27 mouse cellular contexts compared by ENCODE assay signal in genomic region chr17:75161062-75161461, GRCm38 (mm10).
"Had no signal": no experiment of that assay in that cellular context is flagged by ENCODE, and none has a peak within 500 bp of the region (broad histone marks: within the 10 kb centered on the region; RNA-seq: fewer than 3 reads in every experiment).

No protein-coding gene starts in this region.

- ATAC-seq: forebrain, embryonic 13.5 days; forebrain, embryonic 14.5 days; forebrain, embryonic 15.5 days; forebrain, embryonic 16.5 days; forebrain, postnatal 0 days had no signal

- H3K9ac ChIP-seq: embryonic facial prominence, embryonic 12.5 days; embryonic facial prominence, embryonic 13.5 days; embryonic facial prominence, embryonic 15.5 days; forebrain, embryonic 12.5 days; forebrain, embryonic 13.5 days; forebrain, embryonic 15.5 days; forebrain, postnatal 0 days had no signal

- H3K36me3 ChIP-seq: embryonic facial prominence, embryonic 10.5 days; embryonic facial prominence, embryonic 12.5 days; embryonic facial prominence, embryonic 13.5 days; embryonic facial prominence, embryonic 15.5 days; forebrain, embryonic 10.5 days; forebrain, embryonic 12.5 days; forebrain, embryonic 15.5 days had no signal

- H3K4me3 ChIP-seq: embryonic facial prominence, embryonic 10.5 days; embryonic facial prominence, embryonic 12.5 days; embryonic facial prominence, embryonic 13.5 days; embryonic facial prominence, embryonic 15.5 days; erythroblast, embryonic 14.5 days; forebrain, embryonic 10.5 days; forebrain, embryonic 12.5 days; forebrain, embryonic 13.5 days; forebrain, embryonic 15.5 days; gastrocnemius, adult 2 months had no signal

- H3K4me2 ChIP-seq: embryonic facial prominence, embryonic 12.5 days; embryonic facial prominence, embryonic 13.5 days; embryonic facial prominence, embryonic 15.5 days; forebrain, embryonic 12.5 days; forebrain, embryonic 13.5 days; forebrain, embryonic 15.5 days had no signal

- H3K27ac ChIP-seq: embryonic facial prominence, embryonic 10.5 days; embryonic facial prominence, embryonic 12.5 days; embryonic facial prominence, embryonic 15.5 days; forebrain, embryonic 10.5 days; forebrain, embryonic 12.5 days; forebrain, embryonic 13.5 days; forebrain, embryonic 15.5 days; gastrocnemius, adult 2 months had no signal

- H3K4me1 ChIP-seq: forebrain, embryonic 10.5 days; forebrain, embryonic 12.5 days; forebrain, embryonic 13.5 days; forebrain, embryonic 15.5 days had no signal

- DNase-seq: cerebellum, adult 18-20 months; cerebellum, adult 2 months; cerebellum, adult 8-10 months; cerebellum, adult 9-10 months; cerebellum, adult 9-11 months; cerebellum, postnatal 10 days; cerebellum, postnatal 14 days; cerebellum, postnatal 25 days; cerebellum, postnatal 36 days; embryo, embryonic 11 days; forebrain, postnatal 0 days; gastrocnemius, adult 2 months; gastrocnemius, postnatal 10 days; gastrocnemius, postnatal 14 days; gastrocnemius, postnatal 25 days; gastrocnemius, postnatal 36 days had no signal

- H3K9me3 ChIP-seq: embryonic facial prominence, embryonic 10.5 days; embryonic facial prominence, embryonic 12.5 days; embryonic facial prominence, embryonic 13.5 days; embryonic facial prominence, embryonic 15.5 days; forebrain, embryonic 10.5 days; forebrain, embryonic 12.5 days; forebrain, embryonic 13.5 days; forebrain, embryonic 15.5 days had no signal

- H3K27me3 ChIP-seq: embryonic facial prominence, embryonic 12.5 days; embryonic facial prominence, embryonic 13.5 days; embryonic facial prominence, embryonic 15.5 days; forebrain, embryonic 12.5 days; forebrain, embryonic 13.5 days; forebrain, embryonic 15.5 days had no signal
